Mouse (Mus musculus): ENCODE measurements around the gene Rbm17. TPM values are rescaled to one million over a fixed set of nuclear protein-coding genes. Genes with fewer than 3 reads are reported as not detected.

Gene Rbm17
- polyA plus RNA-seq, 1 experiment from 2014 or later = 200 TPM

DNA sequence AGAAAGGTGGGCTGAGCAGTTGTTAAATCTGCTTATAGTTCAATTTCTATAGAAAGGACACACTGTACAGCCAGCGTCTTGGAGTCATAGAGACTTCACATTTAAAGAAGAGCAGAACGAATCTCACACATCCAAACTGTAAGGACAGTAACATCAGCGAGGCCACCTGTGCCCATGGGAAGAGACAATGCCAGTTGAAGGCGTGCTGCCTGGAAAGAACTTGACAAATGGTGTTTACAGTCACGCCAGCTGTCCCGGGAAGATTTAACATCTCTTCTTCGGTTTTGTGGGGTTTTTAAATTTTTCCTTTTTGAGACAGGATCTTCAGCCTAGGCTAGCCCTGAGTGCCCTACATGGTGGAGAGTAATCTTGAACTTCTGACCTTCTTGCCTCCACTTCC lies 45.3 kb downstream of the Rbm17 start:
- Histone ChIP-seq H3K4me2 (ENCODE audit: low read depth, low read length, severe bottlenecking) (no peak overlapping the region), H3K9me3 (ENCODE audit: control insufficient read depth, low read length) (no peaks in the 10 kb centered on the region), H3K27ac (ENCODE audit: low read depth, low read length) (no peak overlapping the region), H3K4me1 (replicated peaks; ENCODE audit: control insufficient read depth, insufficient read depth, low read length) (peaks cover 3% of the 10 kb centered on the region; the same call in 1 of the 2 replicates), H3K27me3 (ENCODE audit: control insufficient read depth, insufficient read depth, low read length) (peaks cover 7% of the 10 kb centered on the region), H3K36me3 (ENCODE audit: control insufficient read depth, insufficient read depth, low read length) (no peaks in the 10 kb centered on the region), H3K9ac (ENCODE audit: low read length) (no peak overlapping the region), H3K4me3 (ENCODE audit: low read depth, low read length) (no peak overlapping the region)
- 91% methylated on average over 7 of the region's 7 CpGs for WGBS
- DNase-seq (ENCODE audit: low spot score) (no peak), ATAC-seq (replicated peaks; ENCODE audit: low FRiP score) (no peak)

DNA sequence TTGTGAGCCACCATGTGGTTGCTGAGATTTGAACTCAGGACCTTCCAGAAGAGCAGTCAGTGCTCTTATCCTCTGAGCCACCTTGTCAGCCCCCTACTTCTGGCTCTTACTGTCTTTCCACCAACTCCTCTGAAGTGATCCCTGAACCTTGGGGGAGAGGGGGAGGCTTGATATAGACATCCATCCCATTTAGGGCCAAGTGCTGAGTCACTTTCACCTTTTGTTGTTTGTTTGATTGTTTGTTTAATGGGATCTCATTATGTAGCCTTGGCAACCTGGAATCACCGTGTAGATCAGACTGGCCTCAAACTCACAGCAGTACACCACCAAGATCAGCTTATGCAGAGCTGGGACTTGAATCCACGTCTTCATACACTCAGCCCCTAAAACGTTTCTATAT lies 46.7 kb downstream of the Rbm17 start:
- WGBS = 67% methylated on average over 3 of the region's 3 CpGs
- H3K27ac ChIP-seq (ENCODE audit: low read depth, low read length) = no peak overlapping the region
- no peak overlapping the region for H3K4me3 ChIP-seq (ENCODE audit: low read depth, low read length)
- H3K4me1 ChIP-seq (replicated peaks; ENCODE audit: control insufficient read depth, insufficient read depth, low read length) = peaks cover 15% of the 10 kb centered on the region; the same call in 1 of the 2 replicates
- peak; percentile 44 for DNase-seq (ENCODE audit: low spot score)
- no peak for ATAC-seq (replicated peaks; ENCODE audit: low FRiP score)
- H3K4me2 ChIP-seq (ENCODE audit: low read depth, low read length, severe bottlenecking) = no peak overlapping the region
- H3K9ac ChIP-seq (ENCODE audit: low read length) = no peak overlapping the region
- peaks cover 18% of the 10 kb centered on the region for H3K27me3 ChIP-seq (ENCODE audit: control insufficient read depth, insufficient read depth, low read length)
- H3K9me3 ChIP-seq (ENCODE audit: control insufficient read depth, low read length) = no peaks in the 10 kb centered on the region
- no peaks in the 10 kb centered on the region for H3K36me3 ChIP-seq (ENCODE audit: control insufficient read depth, insufficient read depth, low read length)

DNA sequence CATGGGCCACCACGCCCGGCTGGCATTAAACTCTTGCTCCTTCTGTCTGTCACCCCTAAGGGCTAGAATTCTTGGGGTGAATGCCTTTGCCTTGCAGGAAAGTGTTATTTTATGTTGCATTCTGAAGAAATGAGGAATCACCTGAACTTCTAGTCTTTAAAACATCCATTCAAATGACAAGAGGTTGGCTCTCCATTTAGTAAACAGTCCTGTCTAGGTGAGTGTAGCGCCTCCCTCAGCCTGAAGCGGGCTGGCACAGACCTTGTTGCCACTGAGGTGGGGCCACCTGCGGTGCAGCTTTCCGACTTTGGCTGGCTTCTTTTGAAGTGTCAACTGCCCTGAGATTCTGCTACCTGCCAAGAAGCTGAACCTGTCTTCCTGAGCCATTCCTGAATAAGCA lies 48.6 kb downstream of the Rbm17 start:
- no peak overlapping the region for H3K4me3 ChIP-seq (ENCODE audit: low read depth, low read length)
- ATAC-seq (replicated peaks; ENCODE audit: low FRiP score) = no peak
- H3K27me3 ChIP-seq (ENCODE audit: control insufficient read depth, insufficient read depth, low read length) = peaks cover 18% of the 10 kb centered on the region
- H3K4me2 ChIP-seq (ENCODE audit: low read depth, low read length, severe bottlenecking) = no peak overlapping the region
- DNase-seq (ENCODE audit: low spot score) = no peak
- H3K4me1 ChIP-seq (replicated peaks; ENCODE audit: control insufficient read depth, insufficient read depth, low read length) = peaks cover 15% of the 10 kb centered on the region; the same call in 1 of the 2 replicates
- H3K9me3 ChIP-seq (ENCODE audit: control insufficient read depth, low read length) = no peaks in the 10 kb centered on the region
- no peaks in the 10 kb centered on the region for H3K36me3 ChIP-seq (ENCODE audit: control insufficient read depth, insufficient read depth, low read length)
- H3K27ac ChIP-seq (ENCODE audit: low read depth, low read length) = no peak overlapping the region
- 54% methylated on average over 6 of the region's 6 CpGs for WGBS
- no peak overlapping the region for H3K9ac ChIP-seq (ENCODE audit: low read length)

DNA sequence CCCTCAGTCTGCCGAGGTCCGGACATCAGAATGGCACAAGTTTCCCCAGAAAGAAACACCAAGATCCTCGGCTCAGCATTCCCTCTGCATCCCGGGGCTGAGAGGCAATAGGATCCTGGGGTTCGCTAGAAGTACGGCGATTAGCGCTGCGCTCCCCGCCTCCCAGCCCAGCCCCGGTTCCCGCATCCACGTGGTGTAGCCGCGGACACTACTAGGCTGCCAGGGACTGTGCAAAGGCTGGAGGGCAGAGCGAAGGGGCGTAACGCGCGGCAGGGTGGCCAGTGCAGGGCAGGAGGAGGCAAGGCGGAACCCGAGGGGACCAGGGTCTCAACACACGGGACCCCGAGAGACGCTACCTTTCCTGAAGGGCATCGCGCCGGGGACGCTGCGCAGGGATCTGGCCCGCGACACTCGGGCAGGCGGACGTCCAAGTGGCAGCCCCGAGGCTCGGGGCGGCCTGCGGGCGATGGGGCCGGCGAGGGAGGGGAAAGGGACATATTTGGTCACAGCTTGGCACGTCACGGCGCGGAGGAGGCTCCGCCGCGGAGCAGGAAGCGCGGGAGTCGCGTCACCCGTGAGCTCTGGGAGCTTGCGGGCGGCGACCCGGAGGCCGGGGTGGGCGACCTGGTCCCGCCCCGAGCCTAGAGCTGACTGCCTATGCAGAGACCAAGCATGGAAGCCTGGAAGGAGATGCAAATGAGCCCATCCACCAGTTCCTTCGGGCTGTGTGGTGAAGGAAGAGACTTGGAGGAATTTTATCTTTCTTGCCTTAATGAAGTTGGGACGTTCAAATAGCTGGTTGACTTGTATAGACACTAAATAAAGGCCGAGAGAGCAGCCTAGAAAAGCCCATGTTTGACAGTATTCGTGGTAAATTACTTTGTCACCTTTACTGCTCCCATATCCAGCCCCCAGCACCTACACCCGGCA lies 50.2 kb downstream of the Rbm17 start, which contains the start of gene Pfkfb3:
Gene Pfkfb3 (minus strand): TSS at position 607 of the 930 bp plus-strand sequence.
- peak; percentile 76 for ATAC-seq (replicated peaks; ENCODE audit: low FRiP score)

DNA sequence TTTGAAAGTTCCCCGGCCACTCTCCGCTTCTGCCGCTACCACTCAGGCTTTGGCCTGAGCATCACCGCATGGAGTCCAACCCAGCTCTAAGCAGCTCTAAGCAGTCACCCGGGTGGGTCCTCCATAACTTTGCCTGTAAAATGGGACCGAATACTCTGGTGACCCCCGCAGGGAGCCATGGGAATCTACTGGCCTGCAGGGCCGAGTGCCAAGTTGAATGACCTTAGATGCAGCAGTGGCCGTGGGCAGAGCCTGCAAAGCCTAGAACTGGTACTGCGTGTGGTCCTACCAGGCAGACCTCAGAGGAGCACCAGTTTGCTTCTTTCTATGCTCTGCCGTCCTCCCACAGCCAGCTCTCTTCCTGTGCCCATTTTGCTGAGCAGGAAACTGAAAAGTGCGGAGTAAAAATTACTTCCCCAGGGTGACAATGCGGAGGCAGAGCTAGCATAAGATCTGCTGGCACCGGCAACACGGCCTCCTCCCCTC lies 50.9 kb downstream of the Rbm17 start:
- peak; percentile 21 for ATAC-seq (replicated peaks; ENCODE audit: low FRiP score)
- Histone ChIP-seq H3K9ac (ENCODE audit: low read length) (peak overlapping the region; percentile 56), H3K27me3 (ENCODE audit: control insufficient read depth, insufficient read depth, low read length) (peaks cover 18% of the 10 kb centered on the region), H3K4me3 (ENCODE audit: low read depth, low read length) (peak overlapping the region; percentile 49), H3K4me1 (replicated peaks; ENCODE audit: control insufficient read depth, insufficient read depth, low read length) (peaks cover 15% of the 10 kb centered on the region; the same call in 1 of the 2 replicates), H3K36me3 (ENCODE audit: control insufficient read depth, insufficient read depth, low read length) (no peaks in the 10 kb centered on the region), H3K9me3 (ENCODE audit: control insufficient read depth, low read length) (no peaks in the 10 kb centered on the region), H3K4me2 (ENCODE audit: low read depth, low read length, severe bottlenecking) (peak overlapping the region; percentile 98), H3K27ac (ENCODE audit: low read depth, low read length) (no peak overlapping the region)
- WGBS = 3% methylated on average over 15 of the region's 15 CpGs
- peak; percentile 69 for DNase-seq (ENCODE audit: low spot score)

More for the DNA sequence above, 50.2 kb downstream of the Rbm17 start, which contains the start of gene Pfkfb3:
- peaks cover 18% of the 10 kb centered on the region for H3K27me3 ChIP-seq (ENCODE audit: control insufficient read depth, insufficient read depth, low read length)
- peak; percentile 79 for DNase-seq (ENCODE audit: low spot score)
- peak within 1 kb of the TSS; percentile 56 for H3K9ac ChIP-seq (ENCODE audit: low read length)
- H3K36me3 ChIP-seq (ENCODE audit: control insufficient read depth, insufficient read depth, low read length) = no peaks in the 10 kb centered on the region
- 2% methylated on average over 46 of the region's 67 CpGs for WGBS
- peak within 1 kb of the TSS; percentile 98 for H3K4me2 ChIP-seq (ENCODE audit: low read depth, low read length, severe bottlenecking)
- H3K4me3 ChIP-seq (ENCODE audit: low read depth, low read length) = peak within 1 kb of the TSS; percentile 49
- H3K4me1 ChIP-seq (replicated peaks; ENCODE audit: control insufficient read depth, insufficient read depth, low read length) = peaks cover 15% of the 10 kb centered on the region; the same call in 1 of the 2 replicates
- no peak within 1 kb of the TSS for H3K27ac ChIP-seq (ENCODE audit: low read depth, low read length)
- no peaks in the 10 kb centered on the region for H3K9me3 ChIP-seq (ENCODE audit: control insufficient read depth, low read length)

DNA sequence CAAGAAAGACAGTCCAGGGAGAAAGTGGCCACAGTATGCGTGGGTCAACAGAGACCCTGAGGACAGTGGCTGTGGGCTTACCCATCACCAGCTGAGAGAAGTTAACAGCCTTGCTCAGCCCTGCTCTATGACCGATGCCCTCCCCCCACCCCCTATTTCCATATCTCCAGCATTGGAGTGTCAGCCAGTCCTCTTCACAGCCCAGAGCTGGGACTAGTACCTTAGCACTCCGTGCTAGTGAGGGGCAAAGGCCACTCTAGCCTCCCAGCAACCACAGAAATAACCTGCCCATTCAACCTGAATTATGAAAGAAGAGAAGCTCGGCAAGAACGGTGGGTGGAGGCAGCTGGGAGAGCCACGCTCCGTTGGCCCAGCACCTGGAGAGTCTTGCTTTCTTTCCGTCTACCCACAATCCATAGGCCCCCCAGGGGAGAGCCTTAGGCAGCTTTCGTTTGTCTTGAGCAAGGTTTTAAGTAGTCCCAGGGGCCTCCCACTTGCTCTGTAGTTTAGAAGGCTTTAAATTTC lies 51.6 kb downstream of the Rbm17 start:
- Histone ChIP-seq H3K27me3 (ENCODE audit: control insufficient read depth, insufficient read depth, low read length) (peaks cover 18% of the 10 kb centered on the region), H3K4me2 (ENCODE audit: low read depth, low read length, severe bottlenecking) (peak overlapping the region; percentile 98), H3K36me3 (ENCODE audit: control insufficient read depth, insufficient read depth, low read length) (no peaks in the 10 kb centered on the region), H3K4me3 (ENCODE audit: low read depth, low read length) (no peak overlapping the region), H3K27ac (ENCODE audit: low read depth, low read length) (no peak overlapping the region), H3K9me3 (ENCODE audit: control insufficient read depth, low read length) (no peaks in the 10 kb centered on the region), H3K4me1 (replicated peaks; ENCODE audit: control insufficient read depth, insufficient read depth, low read length) (peaks cover 15% of the 10 kb centered on the region; the same call in 1 of the 2 replicates), H3K9ac (ENCODE audit: low read length) (no peak overlapping the region)
- 6% methylated on average over 9 of the region's 9 CpGs for WGBS
- peak; percentile 53 for DNase-seq (ENCODE audit: low spot score)
- ATAC-seq (replicated peaks; ENCODE audit: low FRiP score) = peak; percentile 34

DNA sequence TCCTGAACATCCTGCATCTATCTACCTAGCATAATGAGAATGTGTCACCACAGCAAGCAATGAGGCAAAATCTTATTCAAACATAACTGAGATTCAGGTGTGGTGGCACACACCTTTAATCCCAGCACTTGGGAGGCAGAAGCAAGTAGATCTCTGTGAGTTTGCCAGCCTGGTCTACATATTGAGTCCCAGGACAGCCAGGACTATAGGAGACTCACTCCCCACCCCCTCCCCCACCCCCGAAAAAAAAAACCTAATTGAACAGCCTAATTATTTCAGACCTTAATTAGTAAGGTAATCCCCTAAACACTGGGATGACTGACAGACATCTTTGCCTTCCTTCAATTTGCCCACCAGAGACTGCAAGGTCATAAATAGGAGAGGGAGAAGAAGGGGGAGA lies 52.2 kb downstream of the Rbm17 start:
- WGBS = 25% methylated on average over 1 of the region's 1 CpGs
- Histone ChIP-seq H3K4me1 (replicated peaks; ENCODE audit: control insufficient read depth, insufficient read depth, low read length) (peaks cover 15% of the 10 kb centered on the region; the same call in 1 of the 2 replicates), H3K36me3 (ENCODE audit: control insufficient read depth, insufficient read depth, low read length) (no peaks in the 10 kb centered on the region), H3K9me3 (ENCODE audit: control insufficient read depth, low read length) (no peaks in the 10 kb centered on the region), H3K27ac (ENCODE audit: low read depth, low read length) (no peak overlapping the region), H3K4me3 (ENCODE audit: low read depth, low read length) (no peak overlapping the region), H3K27me3 (ENCODE audit: control insufficient read depth, insufficient read depth, low read length) (peaks cover 18% of the 10 kb centered on the region), H3K9ac (ENCODE audit: low read length) (no peak overlapping the region), H3K4me2 (ENCODE audit: low read depth, low read length, severe bottlenecking) (no peak overlapping the region)
- ATAC-seq (replicated peaks; ENCODE audit: low FRiP score) (peak; percentile 29; the same call in 1 of the 2 replicates), DNase-seq (ENCODE audit: low spot score) (peak; percentile 52)

DNA sequence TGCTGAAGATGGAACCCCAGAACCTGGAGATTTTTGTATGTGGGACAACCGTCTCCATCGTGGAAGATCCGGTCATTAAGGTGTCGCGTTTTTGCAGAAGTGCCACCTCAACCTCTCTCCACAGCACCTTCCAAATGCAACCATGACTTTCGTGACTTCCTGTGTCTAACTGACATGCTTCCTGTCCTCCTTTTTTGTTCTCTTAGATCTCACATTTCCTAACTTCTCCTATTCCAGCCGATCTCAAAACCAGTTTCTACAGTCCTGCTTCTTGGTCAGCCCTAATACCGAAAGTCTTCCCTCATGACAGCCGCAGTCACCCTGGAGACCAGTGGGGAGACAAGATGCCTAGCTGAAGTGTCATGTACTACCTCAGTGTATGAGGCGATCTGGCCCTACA lies 55.4 kb downstream of the Rbm17 start:
- H3K36me3 ChIP-seq (ENCODE audit: control insufficient read depth, insufficient read depth, low read length) = no peaks in the 10 kb centered on the region
- no peak overlapping the region for H3K4me2 ChIP-seq (ENCODE audit: low read depth, low read length, severe bottlenecking)
- WGBS = 92% methylated on average over 10 of the region's 10 CpGs
- H3K27me3 ChIP-seq (ENCODE audit: control insufficient read depth, insufficient read depth, low read length) = peaks cover 10% of the 10 kb centered on the region
- no peak overlapping the region for H3K9ac ChIP-seq (ENCODE audit: low read length)
- ATAC-seq (replicated peaks; ENCODE audit: low FRiP score) = no peak
- no peak overlapping the region for H3K4me3 ChIP-seq (ENCODE audit: low read depth, low read length)
- no peak for DNase-seq (ENCODE audit: low spot score)
- H3K27ac ChIP-seq (ENCODE audit: low read depth, low read length) = no peak overlapping the region
- peaks cover 10% of the 10 kb centered on the region; the same call in 1 of the 2 replicates for H3K4me1 ChIP-seq (replicated peaks; ENCODE audit: control insufficient read depth, insufficient read depth, low read length)
- H3K9me3 ChIP-seq (ENCODE audit: control insufficient read depth, low read length) = no peaks in the 10 kb centered on the region
